Mouse (Mus musculus) testis, adult 2 months (tissue): Measurements from ENCODE around the gene Gm20532.

Experiments
- CTCF ChIP-seq: fragments of 200-500 bp; IDR thresholded peaks from 2 replicates; pipeline ENCODE4 v1.5.1; 2012; ENCODE audit warnings: low read depth, mild to moderate bottlenecking, inconsistent platforms, low read length, moderate library complexity; ENCODE audit not compliant: control insufficient read depth, insufficient read depth, insufficient replicate concordance
- POLR2A ChIP-seq: fragments of 200-500 bp; IDR thresholded peaks from 2 replicates; pipeline ENCODE4 v1.6.1; 2012; ENCODE audit warnings: low read depth, mild to moderate bottlenecking, inconsistent platforms, low read length, moderate library complexity; ENCODE audit not compliant: control insufficient read depth

GRCm38 (mm10) chr2:26621246-26621645 is 34.8 kb downstream of the Gm20532 start:
- TF ChIP-seq CTCF (no peak), POLR2A (no peak)
